Mouse (Mus musculus): ENCODE data around the gene Rexo1. TPM values are rescaled to one million over a fixed set of nuclear protein-coding genes. Genes with fewer than 3 reads are reported as not detected.

The Rexo1 gene
- total and polyA plus RNA-seq, 2 experiments from 2014 or later, result 27.6 to 51.0 TPM

- Histone ChIP-seq H3K9ac (replicated peaks; ENCODE audit: low read length) (no peak overlapping the region), H3K9me3 (ENCODE audit: low read length) (no peaks in the 10 kb centered on the region), H3K27ac (no peak overlapping the region), H3K27me3 (ENCODE audit: insufficient read depth, low read length) (peaks cover 19% of the 10 kb centered on the region), H3K36me3 (ENCODE audit: insufficient read depth, low read length) (no peaks in the 10 kb centered on the region), H3K4me2 (ENCODE audit: low read depth, low read length) (no peak overlapping the region), H3K4me3 (ENCODE audit: low read length) (no peak overlapping the region), H3K4me1 (ENCODE audit: insufficient read depth, low read length) (peaks cover 3% of the 10 kb centered on the region; the same call in 1 of the 2 replicates)
- DNase-seq (ENCODE audit: low spot score) (no peak), ATAC-seq (no peak)
- TF ChIP-seq CTCF (IDR thresholded peaks at IDR 0.05; ENCODE audit: low read depth), result no peak
- 50% methylated on average over 10 of the region's 10 CpGs for WGBS
Measured at GRCm38 (mm10) chr10:80510273-80510660, 51.1 kb downstream of the Rexo1 start.

DNA sequence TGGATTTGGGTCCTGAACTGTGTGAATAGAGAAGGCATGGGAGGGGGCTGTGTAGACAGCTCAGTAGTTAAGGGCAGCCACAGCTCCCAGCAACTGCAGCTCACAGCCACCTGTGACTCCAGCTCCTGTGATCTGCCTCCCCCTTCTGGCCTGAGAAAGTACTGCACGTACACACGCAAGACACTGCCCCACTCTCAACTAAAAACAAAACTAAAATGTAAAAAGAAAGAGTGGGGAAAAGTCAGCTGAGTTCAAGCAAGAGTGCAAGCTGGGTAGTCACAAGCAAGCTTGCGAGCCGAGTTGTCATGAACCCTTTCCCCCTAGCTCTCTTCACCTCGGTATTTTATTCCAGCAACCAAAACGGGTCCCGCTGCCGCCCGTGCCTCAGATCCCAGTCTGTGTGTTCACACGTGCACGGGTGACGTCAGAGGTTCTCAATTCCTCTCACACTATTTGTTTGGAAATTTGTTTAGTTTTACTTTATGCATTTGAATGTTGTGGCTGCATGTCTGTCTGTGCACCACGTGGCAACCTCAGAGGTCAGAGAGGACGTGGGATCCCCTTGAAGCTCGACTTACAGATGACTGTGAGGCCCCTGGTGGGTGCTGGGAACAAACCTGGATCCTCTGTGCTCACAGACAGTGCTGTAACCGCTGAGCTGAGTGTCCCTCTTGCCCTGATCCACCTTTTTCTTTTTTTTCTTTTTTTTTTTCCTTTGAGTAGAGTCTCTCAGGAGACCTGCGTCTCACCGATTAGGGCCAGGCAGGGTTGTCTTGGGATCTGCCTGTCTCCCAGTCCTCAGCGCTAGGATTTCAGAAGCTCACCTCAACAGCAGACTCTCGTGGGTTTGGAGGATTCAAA, 51.7 kb downstream of the Rexo1 start:
- peaks cover 25% of the 10 kb centered on the region for H3K27me3 ChIP-seq (ENCODE audit: insufficient read depth, low read length)
- H3K36me3 ChIP-seq (ENCODE audit: insufficient read depth, low read length), result no peaks in the 10 kb centered on the region
- H3K9me3 ChIP-seq (ENCODE audit: low read length), result no peaks in the 10 kb centered on the region
- H3K4me3 ChIP-seq (ENCODE audit: low read length), result peak overlapping the region; percentile 29
- H3K9ac ChIP-seq (replicated peaks; ENCODE audit: low read length), result no peak overlapping the region
- 11% methylated on average over 20 of the region's 20 CpGs for WGBS
- DNase-seq (ENCODE audit: low spot score) (peak; percentile 86), ATAC-seq (peak; percentile 65)
- H3K4me1 ChIP-seq (ENCODE audit: insufficient read depth, low read length), result peaks cover 3% of the 10 kb centered on the region; the same call in 1 of the 2 replicates
- peak overlapping the region; percentile 55 for H3K4me2 ChIP-seq (ENCODE audit: low read depth, low read length)
- H3K27ac ChIP-seq, result no peak overlapping the region
- TF ChIP-seq CTCF (IDR thresholded peaks at IDR 0.05; ENCODE audit: low read depth), result peak; percentile 97

DNA sequence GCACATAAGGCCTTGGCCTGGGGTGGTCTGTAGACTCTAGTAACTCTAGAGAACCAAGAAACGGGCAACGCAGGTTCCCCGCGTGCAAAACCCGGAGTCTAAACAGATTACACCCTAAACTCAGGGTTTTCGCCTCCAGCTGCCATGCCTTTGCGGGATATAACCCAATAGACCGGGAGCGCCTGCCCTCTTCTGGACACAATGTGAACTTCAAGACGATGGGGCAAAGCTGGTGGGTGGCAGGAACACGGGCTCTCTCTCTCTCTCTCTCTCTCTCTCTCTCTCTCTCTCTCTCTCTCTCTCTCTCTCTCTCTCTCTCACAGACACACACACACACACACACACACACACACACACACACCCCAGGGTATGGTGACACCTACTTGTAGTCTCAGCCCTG, 55.1 kb downstream of the Rexo1 start:
- ATAC-seq, result no peak
- H3K4me3 ChIP-seq (ENCODE audit: low read length), result no peak overlapping the region
- H3K36me3 ChIP-seq (ENCODE audit: insufficient read depth, low read length), result no peaks in the 10 kb centered on the region
- TF ChIP-seq CTCF (IDR thresholded peaks at IDR 0.05; ENCODE audit: low read depth), result peak; percentile 81
- no peak overlapping the region for H3K4me2 ChIP-seq (ENCODE audit: low read depth, low read length)
- no peak overlapping the region for H3K9ac ChIP-seq (replicated peaks; ENCODE audit: low read length)
- no peak overlapping the region for H3K27ac ChIP-seq
- DNase-seq (ENCODE audit: low spot score), result peak; percentile 80
- 2% methylated on average over 11 of the region's 11 CpGs for WGBS
- no peaks in the 10 kb centered on the region for H3K4me1 ChIP-seq (ENCODE audit: insufficient read depth, low read length)
- peaks cover 45% of the 10 kb centered on the region for H3K27me3 ChIP-seq (ENCODE audit: insufficient read depth, low read length)
- H3K9me3 ChIP-seq (ENCODE audit: low read length), result no peaks in the 10 kb centered on the region

GRCm38 (mm10) chr10:80504724-80505123, 56.6 kb downstream of the Rexo1 start:
- Histone ChIP-seq H3K9ac (replicated peaks; ENCODE audit: low read length) (no peak overlapping the region), H3K36me3 (ENCODE audit: insufficient read depth, low read length) (no peaks in the 10 kb centered on the region), H3K4me3 (ENCODE audit: low read length) (no peak overlapping the region), H3K27me3 (ENCODE audit: insufficient read depth, low read length) (peaks cover 59% of the 10 kb centered on the region), H3K4me2 (ENCODE audit: low read depth, low read length) (no peak overlapping the region), H3K4me1 (ENCODE audit: insufficient read depth, low read length) (no peaks in the 10 kb centered on the region), H3K27ac (no peak overlapping the region), H3K9me3 (ENCODE audit: low read length) (no peaks in the 10 kb centered on the region)
- WGBS, result 1% methylated on average over 8 of the region's 9 CpGs
- no peak for TF ChIP-seq CTCF (IDR thresholded peaks at IDR 0.05; ENCODE audit: low read depth)
- ATAC-seq (no peak), DNase-seq (ENCODE audit: low spot score) (no peak)

DNA sequence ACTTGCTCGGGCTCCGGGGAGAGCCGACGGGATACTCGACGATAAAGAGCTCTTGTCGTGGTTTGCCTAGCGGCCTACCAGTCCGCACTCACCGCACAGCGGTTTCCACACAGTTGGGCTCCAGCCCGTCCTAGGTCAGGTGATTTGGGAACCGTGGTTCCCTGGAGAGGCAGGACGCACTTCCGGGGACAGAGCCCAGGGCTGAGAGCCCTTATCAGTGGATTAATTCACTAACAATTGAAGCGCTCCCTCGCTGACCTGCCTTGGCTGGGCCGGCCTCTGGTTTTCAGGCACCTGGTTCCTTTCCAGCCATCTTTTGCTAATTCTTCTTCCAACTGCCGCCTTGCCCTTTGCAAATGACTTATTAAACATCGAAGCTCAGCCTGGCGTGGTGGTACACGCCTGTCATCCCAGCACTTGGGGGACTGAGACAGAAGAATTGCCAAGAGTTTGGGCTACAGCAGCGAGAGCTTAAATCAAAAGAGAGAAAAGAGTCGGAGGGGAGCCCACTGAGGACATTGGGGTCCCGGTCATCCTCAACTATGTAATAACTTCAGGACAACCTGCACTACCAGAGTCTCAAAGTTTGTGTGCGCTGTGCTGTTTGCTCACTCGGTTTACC, 57.6 kb downstream of the Rexo1 start:
- H3K36me3 ChIP-seq (ENCODE audit: insufficient read depth, low read length), result no peaks in the 10 kb centered on the region
- peaks cover 69% of the 10 kb centered on the region for H3K27me3 ChIP-seq (ENCODE audit: insufficient read depth, low read length)
- H3K9ac ChIP-seq (replicated peaks; ENCODE audit: low read length), result no peak overlapping the region
- no peak overlapping the region for H3K27ac ChIP-seq
- WGBS, result 4% methylated on average over 27 of the region's 27 CpGs
- no peak overlapping the region for H3K4me3 ChIP-seq (ENCODE audit: low read length)
- H3K9me3 ChIP-seq (ENCODE audit: low read length), result no peaks in the 10 kb centered on the region
- H3K4me1 ChIP-seq (ENCODE audit: insufficient read depth, low read length), result no peaks in the 10 kb centered on the region
- TF ChIP-seq CTCF (IDR thresholded peaks at IDR 0.05; ENCODE audit: low read depth), result no peak
- no peak for DNase-seq (ENCODE audit: low spot score)
- H3K4me2 ChIP-seq (ENCODE audit: low read depth, low read length), result no peak overlapping the region
- no peak for ATAC-seq

DNA sequence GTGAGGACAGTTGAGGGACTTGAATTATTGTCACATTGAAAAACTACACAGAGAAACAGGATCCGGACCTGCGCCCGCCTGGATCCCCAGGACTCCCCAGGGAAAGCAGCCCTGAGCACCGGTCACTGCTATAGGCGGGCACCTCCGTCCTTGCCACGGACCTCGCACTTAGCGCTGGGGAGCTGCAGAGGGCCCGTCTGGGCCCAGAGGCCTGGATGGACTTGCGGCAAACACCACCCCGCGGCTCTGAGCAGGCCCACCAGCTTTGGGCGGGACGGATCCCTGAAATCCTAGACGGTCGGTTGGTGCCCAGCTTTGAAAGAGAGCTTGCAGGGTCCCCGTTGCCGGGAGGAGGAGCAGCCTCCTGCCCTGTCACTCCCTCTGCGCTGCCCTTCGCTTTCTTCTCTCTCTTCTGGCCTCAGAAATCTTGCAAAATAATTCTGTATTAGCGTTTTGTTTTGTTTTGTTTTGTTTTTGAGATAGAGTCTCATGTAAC, 58.5 kb downstream of the Rexo1 start:
- DNase-seq (ENCODE audit: low spot score) (no peak), ATAC-seq (no peak)
- Histone ChIP-seq H3K4me3 (ENCODE audit: low read length) (no peak overlapping the region), H3K27ac (no peak overlapping the region), H3K4me1 (ENCODE audit: insufficient read depth, low read length) (no peaks in the 10 kb centered on the region), H3K9me3 (ENCODE audit: low read length) (no peaks in the 10 kb centered on the region), H3K36me3 (ENCODE audit: insufficient read depth, low read length) (no peaks in the 10 kb centered on the region), H3K27me3 (ENCODE audit: insufficient read depth, low read length) (peaks cover 74% of the 10 kb centered on the region), H3K4me2 (ENCODE audit: low read depth, low read length) (no peak overlapping the region), H3K9ac (replicated peaks; ENCODE audit: low read length) (no peak overlapping the region)
- TF ChIP-seq CTCF (IDR thresholded peaks at IDR 0.05; ENCODE audit: low read depth), result no peak
- 3% methylated on average over 22 of the region's 22 CpGs for WGBS
